Mouse (Mus musculus) frontal cortex, adult (tissue): ENCODE results near the gene Dctn3.
"Not testable (repeated sequence)": the region's sequence is repeated elsewhere in the genome, so short reads cannot be mapped to it uniquely, and the experiment has no call there.

Experiments used
- ATAC-seq: cut with Nextera tagmentation; 2 replicates; pipeline ENCODE4 v1.9.2; 2017; ENCODE audit warnings: mild to moderate bottlenecking, moderate library complexity, mixed read lengths; ENCODE audit not compliant: low TSS enrichment

Gene Dctn3

DNA sequence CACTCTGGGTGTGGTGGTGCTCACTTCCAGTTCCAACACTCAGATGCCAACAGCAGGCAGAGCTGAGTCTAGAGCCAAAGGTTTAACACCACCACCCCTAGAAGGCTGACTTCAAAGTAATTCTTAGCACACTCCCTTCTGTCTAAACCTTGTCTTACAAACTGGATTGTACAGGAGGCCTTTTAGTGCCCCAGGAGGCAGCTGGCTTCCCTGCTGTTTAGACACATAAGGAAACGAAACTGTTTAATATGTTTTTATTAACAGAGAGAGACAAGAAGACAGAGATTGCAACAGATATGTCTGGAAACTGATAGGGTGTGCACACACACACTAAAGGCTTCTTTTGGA is 15.3 kb upstream of the Dctn3 start:
- ATAC-seq = no peak

DNA sequence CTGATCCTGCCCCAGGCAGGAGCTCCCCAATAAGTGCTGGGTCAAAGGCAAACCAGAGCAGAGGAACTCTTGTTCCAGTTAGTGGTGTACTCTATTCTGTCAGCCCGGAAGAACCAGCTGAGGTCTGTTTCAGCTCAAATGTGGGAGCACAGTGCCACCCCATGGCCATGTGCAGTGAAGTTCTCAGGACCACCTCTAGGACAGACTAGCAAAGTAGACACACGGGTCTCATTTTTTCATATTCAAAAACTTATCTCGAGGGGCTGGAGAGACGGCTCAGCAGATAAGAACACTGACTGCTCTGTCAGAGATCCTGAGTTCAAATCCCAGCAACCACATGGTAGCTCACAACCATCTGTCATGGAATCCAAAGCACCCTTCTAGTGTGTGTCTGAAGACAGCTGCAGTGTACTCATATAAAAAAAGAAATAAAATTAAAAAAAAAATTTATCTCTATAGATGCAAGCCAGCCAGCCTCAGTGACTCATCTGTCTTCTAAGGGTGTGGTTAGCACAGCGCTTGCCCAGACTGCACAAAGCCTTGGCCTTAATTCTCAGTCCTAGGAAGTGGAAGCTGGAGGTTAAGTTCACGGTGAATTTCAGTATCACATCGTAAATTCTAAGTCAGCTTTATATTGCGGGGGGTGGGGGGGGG is 14.8 kb upstream of the Dctn3 start:
- peak; percentile 62 for ATAC-seq

DNA sequence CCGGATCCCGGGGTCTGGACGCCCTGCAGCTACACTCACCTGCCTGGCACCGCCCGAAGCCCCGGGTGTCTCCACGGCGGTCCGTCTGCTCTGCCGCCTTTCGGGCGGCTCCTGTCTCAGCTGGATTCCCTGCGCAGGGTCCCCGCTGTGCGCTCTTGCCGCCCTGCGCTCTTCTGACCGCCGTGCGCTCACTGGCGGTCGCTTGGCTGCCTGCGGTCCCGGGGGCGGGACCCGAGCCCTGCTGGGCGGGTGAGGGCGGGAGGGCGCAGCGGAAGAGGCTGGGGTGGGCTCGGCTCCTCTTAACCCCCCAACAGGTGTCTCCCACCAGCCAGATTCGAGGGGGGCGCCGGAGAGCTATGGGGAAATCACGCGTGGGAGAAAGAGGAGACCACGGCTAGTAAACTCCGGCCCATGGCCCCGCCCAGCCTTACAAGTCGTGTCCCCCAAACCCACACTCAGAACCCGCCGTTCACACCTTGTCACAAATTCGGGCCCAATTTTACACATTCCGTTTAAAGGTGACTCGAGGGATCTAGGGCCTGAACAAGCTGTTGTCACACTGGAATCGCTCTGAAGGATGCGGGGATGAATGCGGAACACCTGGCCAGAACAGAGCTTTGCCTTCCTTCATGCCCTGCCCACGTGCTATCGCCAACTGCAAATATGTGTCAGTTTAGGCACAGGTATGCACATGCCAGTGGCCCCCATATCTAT is 8.2 kb upstream of the Dctn3 start, which contains the start of gene Arid3c:
Arid3c (minus strand) TSS at position 91 of the 714 bp plus-strand sequence.
- no peak for ATAC-seq

DNA sequence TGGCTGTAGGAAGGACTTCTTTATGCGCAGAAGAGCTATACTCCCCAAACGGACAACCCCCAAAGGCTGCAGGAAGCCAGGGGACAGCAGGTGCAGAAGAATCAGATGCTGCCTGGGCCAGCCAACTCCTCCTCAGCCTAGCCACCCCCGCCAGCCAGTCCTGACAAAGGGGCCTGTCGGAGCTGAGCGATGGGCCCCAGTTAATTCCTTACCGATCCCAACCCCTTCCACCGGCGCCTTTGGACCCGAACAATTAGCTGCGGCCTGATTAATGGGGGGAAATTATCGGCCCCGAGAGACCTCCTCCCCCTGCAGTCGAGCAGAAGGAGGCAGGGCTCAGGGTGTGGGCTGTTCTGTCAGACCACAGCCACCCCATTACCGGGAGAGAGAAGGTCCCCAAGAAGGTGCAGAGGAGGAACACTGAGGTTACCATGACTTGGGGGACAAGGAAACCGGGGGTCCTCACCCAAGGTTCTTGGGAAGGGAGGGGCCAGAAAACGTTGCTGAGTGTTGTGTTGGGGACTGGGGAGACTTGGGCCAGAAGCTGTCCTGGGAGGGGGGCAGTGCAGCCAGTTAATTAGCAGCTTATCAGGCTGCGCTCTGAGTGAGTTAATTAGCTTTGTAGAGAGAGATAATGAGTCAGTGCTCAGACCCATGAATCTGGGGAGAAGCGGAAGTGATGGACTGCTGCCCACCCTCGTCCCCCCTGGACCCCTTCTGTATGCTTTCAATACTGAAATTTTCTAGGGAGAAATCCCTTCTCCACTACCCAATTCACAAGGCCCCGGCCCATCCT is 4.1 kb upstream of the Dctn3 start:
- peak; percentile 42; the same call in 1 of the 2 replicates for ATAC-seq

DNA sequence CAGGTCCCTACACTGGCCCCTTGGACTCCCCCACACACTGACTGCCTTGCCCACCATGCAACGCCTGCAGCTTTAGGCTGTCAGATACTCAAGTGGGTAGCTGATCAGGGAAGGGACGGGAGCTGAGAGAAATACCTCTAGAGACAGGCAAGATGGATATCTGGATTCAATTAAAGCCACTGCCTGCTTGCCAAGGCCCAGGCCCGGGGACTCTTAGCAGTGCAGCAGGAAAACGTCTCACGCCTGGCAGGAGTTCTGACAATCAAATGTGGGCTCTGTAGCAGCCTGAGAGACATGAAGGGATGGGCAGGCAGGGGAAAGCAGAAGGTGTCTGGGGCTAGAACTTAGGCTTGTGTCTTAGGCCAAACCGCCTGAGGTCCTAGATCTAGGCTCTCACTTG is 6.1 kb downstream of the Dctn3 start:
- no peak for ATAC-seq

DNA sequence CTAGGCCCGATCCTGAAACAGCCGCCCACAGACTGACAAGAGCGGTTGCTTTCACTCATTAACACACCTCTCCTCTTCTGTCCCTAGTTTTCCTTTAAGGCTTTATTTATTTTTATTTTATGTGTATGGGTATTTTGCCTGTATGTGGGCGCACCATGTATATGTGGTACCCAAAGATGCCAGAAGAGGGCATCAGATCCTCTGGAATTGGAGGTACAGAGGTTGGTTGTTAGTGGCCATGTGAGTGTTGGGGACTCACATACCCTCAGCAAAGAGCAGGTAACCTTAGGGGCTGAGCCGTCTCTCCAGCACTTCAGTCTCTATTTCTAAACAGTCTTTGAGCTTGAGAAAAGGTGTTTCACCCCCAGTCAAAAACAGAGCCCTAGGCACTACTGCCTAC is 7.4 kb downstream of the Dctn3 start:
- ATAC-seq = no peak

DNA sequence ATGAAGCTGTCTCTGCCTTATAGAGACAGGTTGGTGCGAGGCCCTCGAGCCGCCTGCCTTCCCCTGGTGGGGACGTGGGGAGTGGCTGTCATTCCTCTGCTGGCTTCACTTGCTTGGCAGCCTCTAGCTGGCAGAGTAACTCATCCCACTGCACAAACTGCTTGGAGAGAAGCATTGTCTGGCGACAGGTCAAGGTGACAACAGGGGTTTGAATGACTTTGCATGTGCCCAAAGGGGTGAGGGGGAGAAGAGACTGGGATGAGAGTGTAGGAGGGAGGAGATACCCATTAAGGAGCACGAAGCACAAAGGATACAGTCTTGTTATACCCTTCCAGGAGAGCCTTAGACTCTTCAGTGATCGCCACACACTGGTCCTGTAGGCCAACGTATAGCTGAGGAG is 7.9 kb downstream of the Dctn3 start:
- ATAC-seq = no peak

DNA sequence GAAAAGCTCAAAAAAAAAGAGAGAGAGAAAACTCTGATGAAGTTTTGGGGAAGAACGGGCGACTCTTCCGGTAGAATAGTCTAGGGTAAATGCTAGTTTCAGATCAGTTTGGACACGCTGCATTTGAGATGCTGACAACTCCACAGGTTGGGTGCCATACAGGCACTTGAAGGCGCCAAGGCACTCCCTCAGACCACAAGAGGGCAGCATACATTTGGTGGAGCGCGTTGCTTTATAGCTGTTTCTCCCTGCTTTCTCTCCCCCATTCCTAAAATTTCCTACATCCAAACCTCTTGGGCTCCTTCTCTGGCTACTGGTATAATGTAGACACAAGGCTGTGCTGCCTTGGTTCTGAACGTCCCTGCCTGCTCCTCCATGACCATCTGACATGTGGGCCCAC is 8.7 kb downstream of the Dctn3 start:
- peak; percentile 55 for ATAC-seq

DNA sequence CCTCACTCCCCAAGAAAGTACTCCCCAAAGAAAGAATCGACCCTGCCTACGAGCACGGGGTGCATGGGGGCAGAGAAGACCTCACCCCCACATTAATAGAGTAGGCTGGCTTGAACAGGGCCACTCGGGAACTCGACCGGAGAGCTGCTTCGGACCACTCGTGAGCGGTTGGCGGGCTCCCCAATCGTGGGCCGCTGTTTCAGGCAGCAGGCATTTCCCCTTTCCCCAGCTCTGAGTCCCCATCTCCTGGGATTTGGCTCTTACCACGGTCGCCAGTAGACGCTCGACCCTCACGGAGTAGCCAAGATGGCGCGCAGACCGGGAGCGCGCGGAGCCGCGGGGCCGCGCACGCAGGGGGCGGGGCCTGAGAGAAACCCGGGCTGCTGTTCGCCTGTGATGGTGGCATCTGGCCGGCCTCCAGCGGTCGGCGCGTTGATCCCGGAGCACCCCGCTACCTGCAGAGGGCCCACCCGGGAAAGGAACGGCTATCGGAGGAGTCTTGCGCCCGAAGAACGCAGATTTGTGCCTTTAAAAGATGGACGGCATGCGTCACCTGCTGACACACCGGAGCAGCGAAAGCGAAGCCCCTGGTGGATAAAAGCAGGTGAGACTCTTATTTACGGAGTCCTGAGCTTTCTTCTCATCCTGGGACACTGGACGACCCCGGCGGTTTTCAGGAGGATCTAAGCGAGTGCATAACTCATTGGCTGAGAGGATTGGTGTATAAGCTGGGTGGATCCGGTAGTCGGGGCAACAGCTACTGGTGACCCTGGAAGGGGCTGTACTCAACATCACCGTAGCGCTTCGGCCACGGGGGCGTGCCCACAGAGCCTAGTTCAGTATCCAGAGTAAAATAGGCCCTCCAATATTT is 9.5 kb downstream of the Dctn3 start, which contains the start of gene Rpp25l:
Rpp25l (minus strand) TSS at position 338 of the 871 bp plus-strand sequence.
- peak; percentile 35 for ATAC-seq

DNA sequence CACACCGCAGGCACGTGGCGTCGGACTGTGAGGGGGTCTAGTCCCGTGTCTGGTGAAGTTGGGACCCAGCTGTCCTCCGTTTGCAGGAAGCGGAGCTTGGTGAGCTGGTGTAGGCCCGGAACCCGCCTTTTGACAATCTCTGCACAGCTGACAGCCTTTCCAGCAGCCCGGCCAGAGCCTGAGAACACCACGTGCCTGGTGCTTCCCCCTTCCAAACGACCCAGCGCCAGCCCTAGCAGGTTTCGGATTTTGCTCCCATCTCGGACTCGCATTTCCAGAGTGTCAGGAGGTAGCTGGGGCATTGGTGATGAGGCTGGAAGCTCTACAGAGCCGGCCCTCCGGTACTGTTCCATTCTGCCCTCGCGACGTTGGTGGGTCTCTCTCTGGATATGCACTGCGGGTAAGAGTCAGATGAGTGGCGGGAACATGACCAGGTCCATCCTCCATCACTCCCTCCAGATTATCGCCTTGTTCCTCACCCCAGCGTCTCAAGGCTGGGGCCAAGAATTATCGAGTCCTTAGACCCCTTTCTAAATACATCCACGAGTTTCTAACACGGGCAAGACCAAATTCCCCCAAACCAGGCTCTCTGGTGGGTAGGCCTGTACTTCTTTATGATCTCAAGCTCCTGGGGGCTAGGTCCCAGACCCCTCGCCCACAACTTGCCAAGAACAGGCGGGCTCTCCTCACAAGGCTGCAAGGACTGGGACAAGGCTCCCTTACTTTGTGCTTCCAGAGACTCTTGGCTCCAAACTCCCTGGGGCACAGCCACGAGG is 10.4 kb downstream of the Dctn3 start:
- ATAC-seq = peak; percentile 0; the same call in 1 of the 2 replicates

DNA sequence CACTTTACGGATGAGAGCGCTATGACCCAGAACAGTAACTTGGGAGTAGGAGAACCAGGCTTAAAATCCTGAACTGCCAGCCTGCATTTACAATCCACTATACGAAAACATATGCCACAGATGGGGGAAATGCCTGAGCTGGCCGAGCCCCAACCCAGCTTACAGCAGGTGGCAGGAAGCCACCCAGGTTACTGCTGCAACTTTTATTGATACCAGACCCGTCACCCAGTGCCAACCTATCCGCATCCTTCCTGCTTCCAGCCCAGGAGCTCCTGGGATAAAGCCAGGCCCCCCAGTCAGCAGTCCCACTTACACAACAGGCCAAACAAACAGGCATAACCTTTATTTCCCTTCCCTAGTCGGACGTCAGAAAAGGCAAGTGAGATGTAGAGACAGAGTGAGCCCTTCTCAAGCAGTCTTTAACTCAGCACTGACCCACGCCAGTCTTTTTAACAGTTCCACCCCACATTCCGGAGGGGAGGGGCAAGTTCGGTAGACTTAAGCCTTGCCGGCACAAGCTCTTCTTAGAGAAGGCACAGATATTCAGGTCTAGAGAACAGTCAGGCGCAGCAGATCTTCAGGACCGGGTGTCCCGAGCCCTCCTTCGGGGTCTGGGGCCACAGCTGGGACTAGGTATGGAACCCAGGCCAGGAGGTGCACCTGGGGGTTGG is 11.1 kb downstream of the Dctn3 start:
- no peak for ATAC-seq

DNA sequence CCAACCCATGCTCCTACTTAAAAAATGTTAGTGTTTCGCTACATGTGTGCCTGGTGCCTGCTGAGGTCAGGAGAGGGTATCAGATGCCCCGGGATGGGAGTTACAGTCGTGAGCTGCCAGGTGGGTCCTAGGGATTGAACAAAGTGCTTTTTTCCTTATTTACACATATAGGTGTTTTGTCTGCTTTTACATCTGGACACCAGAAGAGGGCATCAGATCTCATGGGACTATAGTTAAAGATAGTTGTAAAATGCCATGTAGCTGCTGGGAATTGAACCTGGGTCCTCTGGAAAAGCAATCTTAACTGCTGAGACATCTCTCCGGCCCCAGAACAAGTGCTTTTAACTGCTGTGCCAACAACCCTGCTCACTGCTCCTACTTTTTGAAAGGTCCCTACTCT is 12.7 kb downstream of the Dctn3 start:
- ATAC-seq = no peak

DNA sequence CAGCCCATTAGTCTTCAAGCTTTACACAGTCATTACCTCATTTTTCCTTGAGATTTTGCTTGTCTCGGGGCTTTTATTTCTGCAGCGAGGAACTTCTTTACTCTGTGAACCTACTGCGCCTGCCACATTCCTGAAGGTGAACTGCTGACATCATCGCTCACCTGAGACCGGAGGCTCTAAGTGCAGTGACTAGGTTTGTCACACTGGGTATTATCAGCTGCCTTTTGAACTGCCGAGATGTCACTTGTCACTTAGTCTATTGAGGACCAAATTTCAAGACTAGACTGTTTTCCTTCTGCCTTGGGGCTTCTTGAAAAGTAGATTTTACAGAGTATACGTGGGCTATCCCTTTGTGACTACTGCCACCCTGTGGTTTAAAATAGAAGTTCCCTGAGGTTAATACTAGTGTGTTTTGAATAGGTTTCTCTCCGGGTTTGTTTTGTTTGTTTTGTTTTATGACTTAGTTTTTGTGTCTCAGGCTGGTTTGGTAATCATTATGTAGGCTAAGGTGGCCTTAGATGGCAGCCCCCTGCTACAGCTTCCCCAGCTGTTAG is 14.7 kb downstream of the Dctn3 start:
- 0 out of 2 replicates have a peak, but pooled peaks have one; percentile 21 for ATAC-seq

DNA sequence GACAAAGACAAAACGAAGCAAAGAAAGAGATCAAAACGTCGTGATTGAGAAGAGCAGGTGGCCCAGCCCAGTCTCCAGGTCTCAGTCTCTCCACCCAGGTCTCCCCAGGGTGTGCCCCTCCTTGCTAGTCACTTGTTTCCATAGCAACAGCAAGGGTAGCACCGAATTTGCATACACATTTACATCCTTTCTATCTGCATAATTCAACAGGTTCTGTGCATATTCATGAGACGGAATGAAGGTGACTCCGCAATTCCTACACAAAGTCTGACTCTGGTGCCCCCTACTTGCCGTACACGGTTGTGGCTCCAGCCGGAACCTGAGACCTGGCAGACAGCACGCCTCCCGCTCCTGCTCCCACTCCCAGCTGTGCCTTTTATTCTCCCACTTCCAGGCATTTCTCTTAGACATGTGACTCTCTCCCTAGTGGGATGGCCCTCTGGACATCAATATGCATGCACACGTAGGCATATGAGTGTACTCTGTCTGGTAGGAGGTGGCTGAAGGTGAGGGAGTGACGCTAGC is 15.9 kb downstream of the Dctn3 start:
- ATAC-seq = peak; percentile 72

DNA sequence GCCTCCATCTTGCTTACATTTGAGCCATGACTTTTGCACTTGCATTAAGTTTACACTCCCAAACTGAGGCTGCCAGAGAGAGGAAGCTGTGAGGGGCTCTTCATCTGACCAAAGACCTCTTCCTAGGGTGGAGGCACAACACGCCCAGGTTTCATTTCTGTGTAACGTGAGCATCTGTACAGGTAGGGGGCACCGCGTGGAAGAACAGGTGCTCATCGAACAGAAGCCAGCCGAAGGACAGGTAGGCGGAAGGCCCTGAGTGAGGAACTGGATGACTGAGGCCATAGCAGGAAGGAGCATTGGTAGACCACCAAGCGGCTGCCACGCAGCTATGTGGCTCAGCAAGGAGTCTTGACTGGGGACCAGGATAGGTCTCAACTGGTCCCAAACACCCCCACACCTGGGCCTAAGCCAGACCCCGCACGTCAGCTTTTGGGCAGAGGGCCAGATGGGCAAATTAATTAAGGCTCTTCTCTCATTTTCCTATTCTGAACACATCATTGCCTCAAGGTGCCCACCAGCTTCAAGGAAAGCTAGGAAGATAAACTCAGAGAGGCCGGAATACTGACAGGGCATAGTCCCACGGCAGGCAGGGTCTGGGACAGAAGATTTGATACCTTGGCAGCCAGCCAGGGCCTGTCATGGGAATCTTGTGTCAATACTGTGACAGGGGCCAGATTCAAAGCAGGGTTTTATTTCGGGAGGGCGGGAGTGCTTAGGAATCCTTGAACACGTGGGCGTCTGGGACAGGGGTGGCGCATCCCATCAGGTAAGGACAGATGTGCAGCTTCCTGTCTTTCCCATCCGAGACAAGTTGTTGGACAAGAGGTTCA is 16.8 kb downstream of the Dctn3 start:
- no peak for ATAC-seq

DNA sequence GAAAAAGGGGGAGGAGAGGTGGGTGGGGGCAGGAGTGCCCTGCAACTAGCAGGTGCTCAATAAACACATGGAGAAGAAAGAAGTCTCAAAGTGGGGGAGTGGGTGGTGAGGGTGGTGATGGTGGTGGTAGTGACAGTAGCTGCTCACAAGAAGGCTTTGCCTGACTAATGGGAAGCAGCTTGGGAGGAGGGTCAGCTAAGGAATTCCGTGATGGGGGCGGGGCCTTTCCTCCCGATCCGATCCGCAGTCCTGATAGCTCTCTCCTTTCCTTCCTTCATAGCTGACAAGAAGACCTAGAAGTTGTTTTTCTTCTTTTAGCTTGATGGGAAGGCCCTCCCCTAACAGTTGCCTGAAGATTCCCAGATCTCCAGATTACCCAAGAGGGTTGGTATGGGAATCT is 18.3 kb downstream of the Dctn3 start:
- ATAC-seq = no peak

DNA sequence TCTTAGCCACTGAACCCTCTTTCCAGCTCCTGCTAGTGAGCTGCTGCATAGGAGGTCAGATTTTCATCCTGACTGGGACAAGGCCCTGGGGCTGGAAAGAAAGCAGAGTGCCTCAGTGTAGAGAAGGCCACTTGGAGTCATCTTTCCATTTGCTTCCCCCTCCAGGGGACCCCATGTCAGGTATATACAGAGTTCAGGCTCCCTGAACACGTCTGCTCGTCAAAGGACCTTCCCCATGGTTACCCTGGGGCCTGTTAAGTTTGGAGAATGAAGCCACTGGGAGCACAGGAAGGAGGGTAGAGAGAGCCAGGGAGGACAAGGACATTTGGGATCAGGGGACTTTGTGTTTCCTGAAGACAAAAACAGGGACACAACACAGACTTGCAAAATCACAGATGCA is 20.7 kb downstream of the Dctn3 start:
- ATAC-seq = not testable (repeated sequence)

DNA sequence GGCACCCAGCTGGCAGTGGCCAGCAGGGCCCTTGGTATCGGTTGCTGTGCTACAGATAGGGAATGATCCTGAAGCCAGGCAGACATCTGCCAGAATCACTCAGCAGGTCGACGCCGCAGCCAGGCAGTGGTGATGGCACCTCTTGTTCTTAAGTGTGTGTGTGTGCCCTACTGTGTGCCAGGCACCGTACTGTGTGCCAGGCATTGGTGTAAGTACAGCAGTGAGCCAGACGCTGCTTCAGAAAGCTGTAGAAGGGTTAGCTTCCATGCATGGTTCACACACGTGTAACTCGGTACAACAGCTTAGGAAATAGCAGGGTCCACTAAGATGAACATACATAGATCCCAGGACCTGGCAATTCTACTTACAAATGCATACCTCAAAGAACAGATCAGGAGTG is 22.7 kb downstream of the Dctn3 start:
- ATAC-seq = not testable (repeated sequence)

DNA sequence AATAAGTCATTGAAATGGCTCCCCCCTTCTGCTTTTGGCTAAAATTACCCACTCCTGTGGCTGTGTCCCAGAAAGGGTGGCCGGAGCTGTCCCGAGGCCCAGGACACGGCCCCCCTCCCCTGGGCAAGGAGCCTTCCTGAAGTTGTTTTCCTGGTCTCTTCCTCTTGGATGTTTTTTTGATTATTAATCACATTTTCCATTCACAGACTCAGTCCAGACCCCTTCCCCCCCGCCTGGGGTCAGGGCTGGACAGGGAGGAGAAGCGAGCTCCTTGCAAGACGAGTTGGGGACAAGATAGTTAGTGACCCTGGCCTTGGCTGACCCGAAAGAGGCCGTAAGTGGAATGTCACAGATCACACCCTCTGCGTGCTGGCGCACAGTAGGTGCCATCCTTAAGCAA is 23.2 kb downstream of the Dctn3 start, which contains the start of gene Il11ra1:
Il11ra1 (plus strand) TSS at position 207 of the 400 bp plus-strand sequence.
- ATAC-seq = not testable (repeated sequence)
